Mouse (Mus musculus) cerebellum, postnatal 14 days (tissue): ENCODE data around the gene Med14.

Experiments
- DNase-seq, 2 experiments: peaks; one replicate each; pipeline ENCODE4 v3.0.0; 2021; ENCODE audit warnings: mixed read lengths in 2 of 2

Med14 gene

GRCm38 (mm10) chrX:12761626-12762333 lies at the start of gene Med14:
Gene Med14 (minus strand): TSS chrX:12762073.
- peak; percentile 89 for DNase-seq

- DNase-seq: no peak
Measured at GRCm38 (mm10) chrX:12800559-12800958, 38.7 kb upstream of the Med14 start.

GRCm38 (mm10) chrX:12794842-12795241 lies 33.0 kb upstream of the Med14 start:
- peak; percentile 20 to 29 for DNase-seq

GRCm38 (mm10) chrX:12791674-12792340 lies 29.9 kb upstream of the Med14 start:
- DNase-seq: peak; percentile 19 to 24

- no peak for DNase-seq
Measured at GRCm38 (mm10) chrX:12773236-12773635, 11.4 kb upstream of the Med14 start.

- DNase-seq: no peak
Measured at GRCm38 (mm10) chrX:12771561-12771960, 9.7 kb upstream of the Med14 start.

GRCm38 (mm10) chrX:12768571-12768970 lies 6.7 kb upstream of the Med14 start:
- no peak for DNase-seq

- DNase-seq: no peak
Measured at GRCm38 (mm10) chrX:12766846-12767564, 5.1 kb upstream of the Med14 start.

- no peak for DNase-seq
Measured at GRCm38 (mm10) chrX:12763127-12763834, 1.4 kb upstream of the Med14 start.

GRCm38 (mm10) chrX:12762334-12763126 lies 657 bp upstream of the Med14 start:
- peak in 1 of 2 experiments; percentile 21 for DNase-seq

- DNase-seq: no peak
Measured at GRCm38 (mm10) chrX:12761259-12761625, 631 bp downstream of the Med14 start.

GRCm38 (mm10) chrX:12760501-12760900 lies 1.4 kb downstream of the Med14 start:
- DNase-seq: no peak

- DNase-seq: no peak
Measured at GRCm38 (mm10) chrX:12759625-12760024, 2.2 kb downstream of the Med14 start.

- no peak for DNase-seq
Measured at GRCm38 (mm10) chrX:12747886-12748285, 14.0 kb downstream of the Med14 start.

- DNase-seq: no peak
Measured at GRCm38 (mm10) chrX:12746729-12747128, 15.1 kb downstream of the Med14 start.

- no peak for DNase-seq
Measured at GRCm38 (mm10) chrX:12740396-12740795, 21.5 kb downstream of the Med14 start.

GRCm38 (mm10) chrX:12716036-12716435 lies 45.8 kb downstream of the Med14 start:
- DNase-seq: no peak

- DNase-seq: no peak
Measured at GRCm38 (mm10) chrX:12713796-12714195, 48.1 kb downstream of the Med14 start.

- no peak for DNase-seq
Measured at GRCm38 (mm10) chrX:12686910-12687309, 75.0 kb downstream of the Med14 start.

- DNase-seq: no peak
Measured at GRCm38 (mm10) chrX:12686071-12686470, 75.8 kb downstream of the Med14 start.

- DNase-seq: peak; percentile 78 to 85
Measured at GRCm38 (mm10) chrX:12677396-12677795, 84.5 kb downstream of the Med14 start.

- DNase-seq: peak; percentile 90
Measured at GRCm38 (mm10) chrX:12673054-12673775, 88.7 kb downstream of the Med14 start, which contains the start of gene 1810030O07Rik. Gene 1810030O07Rik (minus strand): TSS chrX:12673668.
